In genomic region chr1:135586903-135587302, GRCm38 (mm10) we compare ENCODE assay signal across 27 mouse cellular contexts. TPM values are rescaled to one million over a fixed set of nuclear protein-coding genes. Genes with fewer than 3 reads are reported as not detected.
DNase-seq lines count a peak whose midpoint lies in the region; ATAC-seq and TF ChIP-seq lines count a peak whose summit lies in the region.
"Had no signal": no experiment of that assay in that cellular context is flagged by ENCODE, and none has a peak within 500 bp of the region (broad histone marks: within the 10 kb centered on the region; RNA-seq: fewer than 3 reads in every experiment).

No protein-coding gene starts in this region.

- no peak for TF ChIP-seq POLR2A in heart, adult 2 months (IDR thresholded peaks at IDR 0.05; ENCODE audit: insufficient read depth, low read depth, low read length)

- DNase-seq in heart, embryonic 10.5 days (ENCODE audit: low spot score) = no peak
- DNase-seq in heart, adult 2 months = no peak
- DNase-seq in heart, adult 11 months = no peak
- DNase-seq in midbrain, postnatal 0 days (ENCODE audit: low spot score) = no peak
- DNase-seq in midbrain, embryonic 11.5 days (ENCODE audit: low spot score, missing footprints) = no peak
- no peak for DNase-seq in layer of hippocampus, postnatal 10 days (ENCODE audit: low spot score in 2 of 2)
- DNase-seq: adrenal gland, adult 8-10 months; cerebellum, adult 8-10 months; cerebellum, postnatal 25 days; forebrain, postnatal 0 days; gastrocnemius, postnatal 14 days; kidney, adult 11 months; kidney, postnatal 14 days; liver, embryonic 13.5 days; lung, adult 2 months; lung, postnatal 10 days; retina, postnatal 1 day; right cerebral cortex, postnatal 14 days; thymus, postnatal 4 days had no signal

- ATAC-seq in heart, embryonic 15.5 days (replicated peaks; ENCODE audit: insufficient number of reproducible peaks, insufficient read depth, low FRiP score, low read depth) = no peak
- ATAC-seq in midbrain, postnatal 0 days (ENCODE audit: low FRiP score) = no peak
- ATAC-seq in midbrain, embryonic 11.5 days (ENCODE audit: low FRiP score) = no peak
- ATAC-seq in megakaryocyte-erythroid progenitor cell, adult 5-6 weeks (replicated peaks; ENCODE audit: low FRiP score, low TSS enrichment, poor library complexity, severe bottlenecking) = peak; percentile 43; the same call in 1 of the 2 replicates
- ATAC-seq: activated CD4-positive, CD25-positive, alpha-beta regulatory T cell, adult 4 months; forebrain, postnatal 0 days; midbrain, embryonic 13.5 days had no signal

- intact Hi-C loops in heart, adult 2 months (cut with DNase I) = no loop called here

- H3K9ac ChIP-seq in heart, adult 2 months (ENCODE audit: low read depth, low read length) = no peak overlapping the region
- no peak overlapping the region for H3K9ac ChIP-seq in heart, embryonic 15.5 days
- H3K9ac ChIP-seq in midbrain, postnatal 0 days (replicated peaks; ENCODE audit: low read length, poor library complexity, severe bottlenecking) = no peak overlapping the region
- H3K9ac ChIP-seq in midbrain, embryonic 11.5 days (ENCODE audit: low read length) = no peak overlapping the region
- H3K9ac ChIP-seq: limb, embryonic 12.5 days; liver, embryonic 13.5 days; neural tube, embryonic 15.5 days had no signal

- TF ChIP-seq EP300 in heart, adult 2 months (IDR thresholded peaks at IDR 0.05; ENCODE audit: insufficient read depth, low read depth, low read length) = no peak

- no peaks in the 10 kb centered on the region for H3K79me2 ChIP-seq in heart, adult 2 months (replicated peaks; ENCODE audit: control insufficient read depth, insufficient read depth, low read length)

- no peaks in the 10 kb centered on the region for H3K9me3 ChIP-seq in heart, embryonic 10.5 days
- H3K9me3 ChIP-seq in heart, embryonic 15.5 days (replicated peaks) = no peaks in the 10 kb centered on the region
- H3K9me3 ChIP-seq in midbrain, postnatal 0 days (ENCODE audit: low read length) = no peaks in the 10 kb centered on the region
- no peaks in the 10 kb centered on the region for H3K9me3 ChIP-seq in midbrain, embryonic 11.5 days (ENCODE audit: control insufficient read depth, low read length)
- H3K9me3 ChIP-seq: limb, embryonic 12.5 days; liver, embryonic 13.5 days; midbrain, embryonic 13.5 days; neural tube, embryonic 15.5 days had no signal

- no peak overlapping the region for H3K4me3 ChIP-seq in heart, embryonic 10.5 days
- no peak overlapping the region for H3K4me3 ChIP-seq in heart, adult 2 months
- no peak overlapping the region for H3K4me3 ChIP-seq in heart, embryonic 15.5 days
- H3K4me3 ChIP-seq in midbrain, postnatal 0 days (ENCODE audit: low read depth, low read length) = no peak overlapping the region
- H3K4me3 ChIP-seq in midbrain, embryonic 11.5 days (ENCODE audit: low read depth, low read length) = no peak overlapping the region
- H3K4me3 ChIP-seq: left cerebral cortex, adult 2 months; limb, embryonic 12.5 days; liver, embryonic 13.5 days had no signal

- H3K27me3 ChIP-seq in heart, embryonic 10.5 days (ENCODE audit: insufficient read depth, poor library complexity, severe bottlenecking) = peaks cover 5% of the 10 kb centered on the region; the same call in 1 of the 2 replicates
- H3K27me3 ChIP-seq in heart, adult 2 months (ENCODE audit: control insufficient read depth, insufficient read depth, low read length) = no peaks in the 10 kb centered on the region
- no peaks in the 10 kb centered on the region for H3K27me3 ChIP-seq in heart, embryonic 15.5 days
- no peaks in the 10 kb centered on the region for H3K27me3 ChIP-seq in midbrain, postnatal 0 days (ENCODE audit: insufficient read depth, low read length)
- no peaks in the 10 kb centered on the region for H3K27me3 ChIP-seq in midbrain, embryonic 11.5 days (ENCODE audit: control insufficient read depth, insufficient read depth, low read length)
- H3K27me3 ChIP-seq: midbrain, embryonic 13.5 days; neural tube, embryonic 15.5 days had no signal

- peak overlapping the region; percentile 84 for H3K27ac ChIP-seq in heart, embryonic 10.5 days
- no peak overlapping the region for H3K27ac ChIP-seq in heart, adult 2 months
- H3K27ac ChIP-seq in heart, embryonic 15.5 days = peak overlapping the region; percentile 79
- peak overlapping the region; percentile 79; the same call in 1 of the 2 replicates for H3K27ac ChIP-seq in midbrain, postnatal 0 days (ENCODE audit: low read depth, low read length)
- H3K27ac ChIP-seq in midbrain, embryonic 11.5 days (ENCODE audit: low read depth, low read length) = no peak overlapping the region
- H3K27ac ChIP-seq: limb, embryonic 12.5 days; liver, embryonic 13.5 days; macrophage; midbrain, embryonic 13.5 days had no signal

- no peak for TF ChIP-seq CTCF in heart, adult 2 months (IDR thresholded peaks at IDR 0.05)
- no peak for TF ChIP-seq CTCF in midbrain, postnatal 0 days (IDR thresholded peaks at IDR 0.05)

- H3K36me3 ChIP-seq in heart, embryonic 10.5 days = 0 out of 2 replicates have a peak, but pooled peaks cover 2% of the 10 kb centered on the region
- no peaks in the 10 kb centered on the region for H3K36me3 ChIP-seq in heart, adult 2 months (ENCODE audit: control insufficient read depth, insufficient read depth, low read length)
- no peaks in the 10 kb centered on the region for H3K36me3 ChIP-seq in heart, embryonic 15.5 days
- H3K36me3 ChIP-seq in midbrain, postnatal 0 days (ENCODE audit: insufficient read depth, low read length) = no peaks in the 10 kb centered on the region
- no peaks in the 10 kb centered on the region for H3K36me3 ChIP-seq in midbrain, embryonic 11.5 days (ENCODE audit: control insufficient read depth, insufficient read depth, low read length)
- H3K36me3 ChIP-seq: limb, embryonic 12.5 days; liver, embryonic 13.5 days; midbrain, embryonic 13.5 days; neural tube, embryonic 15.5 days had no signal

- H3K4me1 ChIP-seq in heart, embryonic 10.5 days = peaks cover 74% of the 10 kb centered on the region
- H3K4me1 ChIP-seq in heart, adult 2 months (ENCODE audit: control insufficient read depth, insufficient read depth, low read length) = peaks cover 8% of the 10 kb centered on the region
- peaks cover 44% of the 10 kb centered on the region for H3K4me1 ChIP-seq in heart, embryonic 15.5 days (replicated peaks)
- H3K4me1 ChIP-seq in midbrain, postnatal 0 days (ENCODE audit: insufficient read depth, low read length) = peaks cover 4% of the 10 kb centered on the region; the same call in 1 of the 2 replicates
- H3K4me1 ChIP-seq in midbrain, embryonic 11.5 days (ENCODE audit: control insufficient read depth, insufficient read depth, low read length) = peaks cover 14% of the 10 kb centered on the region

- no peak overlapping the region for H3K4me2 ChIP-seq in heart, embryonic 15.5 days
- H3K4me2 ChIP-seq in midbrain, postnatal 0 days (ENCODE audit: low read depth, low read length, poor library complexity, severe bottlenecking) = no peak overlapping the region
- no peak overlapping the region for H3K4me2 ChIP-seq in midbrain, embryonic 11.5 days
- H3K4me2 ChIP-seq: liver, embryonic 13.5 days had no signal

RNA-seq across cellular contexts. Expression of gene Nav1, which starts 20.2 kb away (rescaled TPM):
- 26.5 and 33.0 TPM in 2 replicates for polyA plus RNA-seq in heart, embryonic 10.5 days (2016; fragmentation: Nextera tagmentation; extraction: Ambion mirVana)
- 10 to 100 TPM; 19.1 to 20.7 TPM for total RNA-seq in heart, adult 2 months (2021)
- polyA plus RNA-seq in heart, adult 2 months (2012; rRNA removed) = 15.2 and 16.8 TPM in 2 replicates
- 20.7 and 27.8 TPM in 2 replicates for polyA plus RNA-seq in heart, embryonic 15.5 days (2015; fragmentation: Nextera tagmentation; extraction: Ambion mirVana)
- 99.1 and 109 TPM in 2 replicates for total RNA-seq in midbrain, postnatal 0 days (2014; rRNA removed)
- 37.3 and 46.5 TPM in 2 replicates for polyA plus RNA-seq in midbrain, postnatal 0 days (2015; fragmentation: Nextera tagmentation; extraction: Ambion mirVana)
- 10.4 and 13.3 TPM in 2 replicates for polyA plus RNA-seq in midbrain, embryonic 11.5 days (2014; fragmentation: Nextera tagmentation; extraction: Ambion mirVana)
- 0.79 and 3.6 TPM in 2 replicates for total RNA-seq in megakaryocyte-erythroid progenitor cell, adult 5-6 weeks (2014; fragmentation: Nextera tagmentation)
- total RNA-seq in megakaryocyte-erythroid progenitor cell, adult 5-6 weeks (2017) = 0.30 and 0.47 TPM in 2 replicates
- total RNA-seq in layer of hippocampus, postnatal 10 days (2021) = 100 to 1,000 TPM; 214 to 218 TPM

Comparison
In these comparisons a context has a peak if more than half of its experiments do, and no peak if none do; other contexts are left out.
1. H3K27ac ChIP-seq: peak in heart, embryonic 10.5 days (single experiment), heart, embryonic 15.5 days (single experiment) and midbrain, postnatal 0 days (single experiment); none in heart, adult 2 months (single experiment) and midbrain, embryonic 11.5 days (single experiment).